Mouse (Mus musculus): ENCODE data around the gene Tmem240. TPM values are rescaled to one million over a fixed set of nuclear protein-coding genes. Genes with fewer than 3 reads are reported as not detected.
"Not testable (repeated sequence)": the region's sequence is repeated elsewhere in the genome, so short reads cannot be mapped to it uniquely, and the experiment has no call there.

The Tmem240 gene
- polyA plus RNA-seq, 1 experiment from 2014 or later, result 1.1 TPM

DNA sequence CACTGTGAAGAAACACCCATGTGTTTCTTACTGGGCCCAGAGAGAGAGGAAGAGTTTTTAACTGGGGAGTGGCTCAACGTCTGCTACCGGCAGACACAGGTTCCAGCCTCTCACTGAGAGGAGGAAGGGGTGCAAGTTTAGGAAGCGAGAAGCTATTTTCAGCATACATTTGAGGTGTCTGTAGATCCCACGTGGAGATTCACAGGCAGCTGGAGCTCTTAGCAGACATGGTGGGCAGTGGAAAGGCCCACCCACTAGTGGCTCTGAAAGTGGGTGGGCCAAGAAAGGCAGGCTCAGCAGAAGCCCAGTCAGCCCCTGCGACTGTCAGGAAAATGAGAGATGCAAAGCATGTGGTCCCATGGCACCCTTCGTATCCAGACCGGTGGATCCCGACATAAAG lies 3.7 kb downstream of the Tmem240 start:
- Histone ChIP-seq H3K27me3 (no peaks in the 10 kb centered on the region), H3K36me3 (peaks cover 61% of the 10 kb centered on the region), H3K27ac (no peak overlapping the region), H3K4me3 (no peak overlapping the region), H3K4me1 (peaks cover 18% of the 10 kb centered on the region), H3K9ac (no peak overlapping the region; the same call in 1 of the 2 replicates), H3K4me2 (replicated peaks) (no peak overlapping the region), H3K9me3 (no peaks in the 10 kb centered on the region)
- WGBS, result 63% methylated on average over 8 of the region's 8 CpGs
- no peak for ATAC-seq (ENCODE audit: low FRiP score, low read depth)

DNA sequence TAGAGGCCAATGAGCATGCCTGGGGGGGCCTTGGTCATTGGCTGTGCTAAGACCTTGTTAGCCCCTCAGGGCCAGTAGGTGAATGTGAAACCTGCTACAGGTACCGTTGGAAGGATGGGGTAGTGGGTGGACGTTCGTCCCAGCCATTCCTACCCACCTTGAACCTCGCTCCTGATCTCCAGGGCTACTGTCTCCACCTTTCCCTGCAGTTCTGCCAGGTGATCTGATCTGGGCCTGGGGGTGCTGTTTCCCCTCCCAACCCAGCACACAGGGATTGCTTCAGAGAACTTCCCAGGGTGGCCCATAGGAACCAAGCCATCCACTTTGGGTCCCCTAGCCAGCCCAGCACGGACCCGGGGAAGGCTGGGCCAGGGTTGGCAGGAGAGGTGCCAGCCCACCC lies 4.6 kb downstream of the Tmem240 start:
- no peak overlapping the region for H3K9ac ChIP-seq
- H3K9me3 ChIP-seq, result no peaks in the 10 kb centered on the region
- WGBS, result 72% methylated on average over 6 of the region's 6 CpGs
- H3K4me1 ChIP-seq, result peaks cover 10% of the 10 kb centered on the region
- no peak overlapping the region for H3K4me3 ChIP-seq
- peaks cover 67% of the 10 kb centered on the region for H3K36me3 ChIP-seq
- ATAC-seq (ENCODE audit: low FRiP score, low read depth), result no peak
- no peak overlapping the region for H3K4me2 ChIP-seq (replicated peaks)
- H3K27ac ChIP-seq, result no peak overlapping the region
- no peaks in the 10 kb centered on the region for H3K27me3 ChIP-seq

DNA sequence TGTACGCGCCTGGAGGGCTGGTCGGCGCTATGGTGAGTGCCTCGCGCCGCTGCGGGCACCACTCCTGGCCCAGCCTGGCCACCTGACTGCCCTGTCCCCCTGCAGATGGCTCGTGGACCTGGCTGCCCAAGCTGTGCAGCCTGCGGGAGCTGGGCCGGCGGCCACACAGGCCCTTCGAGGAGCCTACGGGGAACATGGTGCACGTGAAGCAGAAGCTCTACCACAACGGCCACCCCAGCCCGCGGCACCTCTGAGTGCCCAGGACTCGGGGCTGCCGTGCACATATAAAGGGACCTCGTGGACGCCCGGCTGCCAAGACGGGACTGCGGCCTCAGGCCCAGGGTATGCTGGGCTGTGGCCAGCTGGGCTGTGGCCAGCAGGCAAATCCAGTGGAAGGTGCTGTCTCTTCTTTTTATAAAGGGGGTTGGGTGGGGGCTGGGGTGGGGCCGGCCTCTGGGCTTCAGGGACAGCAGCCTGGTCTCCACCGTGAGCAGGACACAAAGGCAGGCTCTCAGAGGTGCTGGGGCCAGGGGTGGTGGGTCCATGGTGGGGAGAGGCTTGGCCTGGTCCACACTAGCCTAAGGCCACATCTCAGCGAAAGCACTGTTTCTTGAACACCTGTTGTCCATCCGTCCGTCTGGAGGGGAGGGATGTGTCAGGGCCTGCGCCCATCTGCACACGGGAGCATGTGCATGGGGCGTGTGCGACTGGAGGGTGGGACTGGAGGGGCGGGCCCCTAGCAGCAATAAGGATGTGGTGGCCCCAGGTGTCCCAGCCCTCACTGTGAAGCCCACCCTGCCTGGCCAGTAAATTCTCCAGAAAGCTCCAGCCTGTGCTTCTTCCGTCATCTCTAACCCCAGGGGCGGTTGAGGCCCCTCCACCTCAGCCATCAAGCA lies 5.4 kb downstream of the Tmem240 start:
- no peaks in the 10 kb centered on the region for H3K9me3 ChIP-seq
- H3K4me3 ChIP-seq, result no peak overlapping the region
- H3K27me3 ChIP-seq, result no peaks in the 10 kb centered on the region
- no peak overlapping the region for H3K9ac ChIP-seq
- H3K4me1 ChIP-seq, result peaks cover 10% of the 10 kb centered on the region
- H3K36me3 ChIP-seq, result peaks cover 75% of the 10 kb centered on the region
- H3K27ac ChIP-seq, result no peak overlapping the region
- no peak overlapping the region for H3K4me2 ChIP-seq (replicated peaks)
- ATAC-seq (ENCODE audit: low FRiP score, low read depth), result no peak
- 80% methylated on average over 36 of the region's 37 CpGs for WGBS

DNA sequence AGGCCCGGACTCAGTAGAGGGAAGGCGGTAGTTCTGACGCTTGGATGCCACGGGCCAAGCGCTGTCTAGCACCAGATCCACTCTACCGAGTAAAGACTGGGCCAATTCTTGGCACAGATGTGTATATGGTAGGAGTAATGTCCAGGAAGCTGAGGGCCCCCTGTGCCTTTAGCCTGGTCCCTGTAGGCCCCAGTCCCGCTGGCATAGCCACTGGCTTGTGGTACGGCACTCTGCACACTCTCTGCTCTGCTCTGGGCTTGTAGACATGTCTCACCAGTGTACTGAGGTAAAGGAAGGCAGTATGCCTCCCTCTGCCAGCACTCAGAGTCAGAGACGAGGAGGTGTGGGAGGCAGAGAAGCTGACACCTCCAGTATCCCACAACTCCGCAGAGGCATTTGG lies 6.1 kb downstream of the Tmem240 start:
- not testable (repeated sequence) for H3K27ac ChIP-seq; ATAC-seq (ENCODE audit: low FRiP score, low read depth); H3K27me3 ChIP-seq; H3K4me2 ChIP-seq (replicated peaks); H3K9me3 ChIP-seq; H3K9ac ChIP-seq; H3K4me1 ChIP-seq; H3K4me3 ChIP-seq
- H3K36me3 ChIP-seq, result peaks cover 82% of the 10 kb centered on the region
- 92% methylated on average over 10 of the region's 10 CpGs for WGBS

DNA sequence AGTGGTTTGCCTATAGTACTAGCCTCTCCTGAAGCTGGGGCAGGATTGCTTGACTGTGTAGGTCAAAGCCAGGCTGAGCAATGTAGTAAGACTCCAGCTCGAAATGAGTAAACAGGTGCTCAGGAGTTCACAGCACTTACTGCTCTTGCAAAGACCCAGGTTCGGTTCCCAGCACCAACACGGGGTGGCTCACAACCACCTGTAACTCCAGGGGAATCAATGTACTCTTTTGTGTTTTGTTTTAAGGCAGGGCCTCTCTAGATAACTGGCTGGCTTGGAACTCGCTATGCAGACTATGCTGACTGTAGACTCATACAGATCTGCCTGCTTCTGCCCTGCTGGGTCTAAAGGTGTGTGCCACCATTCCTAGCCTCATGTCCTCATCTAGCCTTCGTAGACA lies 8.1 kb downstream of the Tmem240 start:
- Histone ChIP-seq H3K4me1 (no peaks in the 10 kb centered on the region), H3K27ac (no peak overlapping the region), H3K36me3 (peaks cover 89% of the 10 kb centered on the region), H3K4me2 (replicated peaks) (no peak overlapping the region), H3K4me3 (no peak overlapping the region), H3K27me3 (no peaks in the 10 kb centered on the region), H3K9me3 (no peaks in the 10 kb centered on the region), H3K9ac (no peak overlapping the region)
- no peak for ATAC-seq (ENCODE audit: low FRiP score, low read depth)
- 96% methylated on average over 5 of the region's 5 CpGs for WGBS

DNA sequence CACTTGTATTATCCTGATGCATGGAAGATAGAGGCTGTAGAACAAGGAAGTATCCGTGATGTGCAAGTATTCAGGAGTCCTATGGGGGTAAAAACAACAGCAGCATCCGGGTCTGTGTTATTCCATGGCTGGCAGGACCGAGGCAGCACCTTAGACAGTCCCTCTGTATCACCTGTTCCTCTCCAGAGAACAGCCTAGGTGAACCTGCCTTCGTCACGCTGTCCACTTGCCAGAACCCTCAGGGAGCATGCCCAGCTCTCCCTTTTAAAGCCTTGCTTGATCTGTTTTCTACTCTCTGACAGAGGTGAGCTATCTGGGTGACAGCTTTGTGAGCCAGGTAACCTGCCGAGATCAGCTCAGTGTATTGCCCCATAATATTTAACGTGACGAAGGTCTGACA lies 9.9 kb downstream of the Tmem240 start:
- peaks cover 99% of the 10 kb centered on the region for H3K36me3 ChIP-seq
- H3K4me1 ChIP-seq, result no peaks in the 10 kb centered on the region
- WGBS, result 92% methylated on average over 8 of the region's 8 CpGs
- no peak for ATAC-seq (ENCODE audit: low FRiP score, low read depth)
- H3K9me3 ChIP-seq, result no peaks in the 10 kb centered on the region
- no peaks in the 10 kb centered on the region for H3K27me3 ChIP-seq
- H3K4me2 ChIP-seq (replicated peaks), result no peak overlapping the region
- H3K4me3 ChIP-seq, result no peak overlapping the region
- H3K27ac ChIP-seq, result no peak overlapping the region
- H3K9ac ChIP-seq, result no peak overlapping the region

DNA sequence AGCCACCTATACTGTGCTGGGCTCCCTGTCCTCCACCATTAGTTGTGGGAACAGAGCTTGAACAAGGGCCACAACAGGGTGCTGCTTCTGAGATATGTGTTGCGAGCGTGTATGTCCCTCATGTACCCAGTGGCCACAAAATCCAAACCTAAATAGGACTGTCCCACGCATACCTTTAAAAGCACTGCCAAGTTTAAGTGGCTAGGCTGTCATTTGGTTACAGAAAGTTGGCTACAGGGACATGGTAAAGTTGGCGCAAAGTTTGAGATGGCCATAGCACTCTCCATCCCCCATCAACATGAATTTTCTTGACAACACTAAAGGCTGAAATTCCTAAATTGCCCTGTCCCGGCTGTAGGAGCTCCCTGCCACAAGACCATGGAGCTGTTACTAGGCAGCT lies 10.5 kb downstream of the Tmem240 start:
- H3K4me1 ChIP-seq, result no peaks in the 10 kb centered on the region
- H3K9me3 ChIP-seq, result no peaks in the 10 kb centered on the region
- H3K9ac ChIP-seq, result no peak overlapping the region
- H3K27ac ChIP-seq, result no peak overlapping the region
- 91% methylated on average over 5 of the region's 5 CpGs for WGBS
- ATAC-seq (ENCODE audit: low FRiP score, low read depth), result no peak
- no peaks in the 10 kb centered on the region for H3K27me3 ChIP-seq
- H3K4me2 ChIP-seq (replicated peaks), result no peak overlapping the region
- peaks cover 99% of the 10 kb centered on the region for H3K36me3 ChIP-seq
- H3K4me3 ChIP-seq, result no peak overlapping the region

DNA sequence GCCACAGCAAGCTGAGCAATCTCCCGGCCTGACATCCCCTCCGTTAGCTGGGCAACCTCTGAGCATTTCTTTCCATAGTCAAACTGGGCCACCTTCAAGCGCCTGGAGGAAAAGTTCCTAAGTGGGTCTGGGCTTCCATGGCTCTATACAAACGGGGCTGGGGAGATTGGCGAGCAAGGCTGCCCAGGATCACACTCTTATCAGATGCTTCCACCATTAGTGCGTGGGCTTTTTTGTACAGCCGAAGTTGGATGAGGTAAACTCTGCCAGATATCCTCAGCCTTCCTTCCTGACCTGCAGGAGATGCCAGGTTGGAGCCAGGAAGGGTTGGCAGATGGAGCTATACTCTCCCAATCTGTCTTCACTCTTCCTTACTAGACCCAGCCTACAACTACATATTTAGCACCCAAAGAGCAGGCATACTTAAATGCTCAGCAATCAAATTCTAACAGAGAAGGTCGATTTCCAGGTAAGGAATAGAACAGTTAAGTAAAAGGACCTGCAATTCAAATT lies 11.5 kb downstream of the Tmem240 start:
- H3K36me3 ChIP-seq, result peaks cover 99% of the 10 kb centered on the region
- 88% methylated on average over 8 of the region's 8 CpGs for WGBS
- no peaks in the 10 kb centered on the region for H3K4me1 ChIP-seq
- H3K9me3 ChIP-seq, result no peaks in the 10 kb centered on the region
- H3K4me2 ChIP-seq (replicated peaks), result no peak overlapping the region
- H3K9ac ChIP-seq, result no peak overlapping the region
- no peak for ATAC-seq (ENCODE audit: low FRiP score, low read depth)
- H3K27me3 ChIP-seq, result no peaks in the 10 kb centered on the region
- H3K4me3 ChIP-seq, result no peak overlapping the region
- H3K27ac ChIP-seq, result no peak overlapping the region

DNA sequence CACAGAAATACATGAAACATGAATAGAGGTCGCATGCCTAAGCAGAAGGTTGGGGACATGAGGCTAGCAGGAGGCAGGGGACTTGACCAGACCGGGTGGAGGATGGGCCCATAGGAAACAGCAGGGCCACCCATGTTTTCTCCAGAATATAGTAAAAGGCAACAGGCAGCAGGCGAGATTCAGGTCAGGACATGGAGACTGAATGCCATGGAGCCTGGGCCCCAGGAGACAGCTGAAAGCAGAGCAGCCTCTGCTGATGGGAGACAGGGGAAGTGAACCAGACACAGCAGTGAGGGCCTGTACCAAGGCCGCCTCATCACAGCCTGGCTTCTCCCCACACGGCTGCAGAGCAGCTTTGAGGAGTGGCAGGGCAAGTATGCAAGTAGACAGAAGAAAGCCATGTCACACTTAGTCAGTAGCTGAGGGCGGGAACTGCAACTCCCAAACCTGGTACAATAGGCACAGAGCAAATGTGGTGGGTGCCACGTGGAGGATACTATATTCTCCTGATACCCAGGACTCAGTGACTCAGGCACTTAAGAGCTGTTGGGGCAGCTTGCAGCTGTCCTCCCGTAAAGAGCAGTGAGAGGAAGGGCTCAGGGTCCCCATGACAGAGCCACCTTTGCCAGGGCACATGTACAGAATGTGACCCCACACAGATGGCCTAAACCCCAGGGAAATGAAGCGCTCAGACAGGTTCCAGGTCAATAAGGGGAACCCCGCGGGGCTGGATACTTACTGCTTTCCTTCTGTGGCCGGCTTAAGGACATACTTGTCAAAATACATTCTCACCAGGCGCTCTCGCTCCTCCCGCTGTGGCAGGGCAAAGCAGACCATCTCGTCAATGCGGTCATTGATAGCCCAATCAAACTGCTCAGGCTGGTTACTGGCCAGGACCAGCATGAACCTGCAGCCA lies 12.2 kb downstream of the Tmem240 start:
- Histone ChIP-seq H3K4me1 (no peaks in the 10 kb centered on the region), H3K4me3 (no peak overlapping the region), H3K27me3 (no peaks in the 10 kb centered on the region), H3K9me3 (no peaks in the 10 kb centered on the region), H3K36me3 (peaks cover 99% of the 10 kb centered on the region), H3K4me2 (replicated peaks) (no peak overlapping the region), H3K27ac (no peak overlapping the region), H3K9ac (no peak overlapping the region)
- WGBS, result 90% methylated on average over 17 of the region's 17 CpGs
- ATAC-seq (ENCODE audit: low FRiP score, low read depth), result no peak

DNA sequence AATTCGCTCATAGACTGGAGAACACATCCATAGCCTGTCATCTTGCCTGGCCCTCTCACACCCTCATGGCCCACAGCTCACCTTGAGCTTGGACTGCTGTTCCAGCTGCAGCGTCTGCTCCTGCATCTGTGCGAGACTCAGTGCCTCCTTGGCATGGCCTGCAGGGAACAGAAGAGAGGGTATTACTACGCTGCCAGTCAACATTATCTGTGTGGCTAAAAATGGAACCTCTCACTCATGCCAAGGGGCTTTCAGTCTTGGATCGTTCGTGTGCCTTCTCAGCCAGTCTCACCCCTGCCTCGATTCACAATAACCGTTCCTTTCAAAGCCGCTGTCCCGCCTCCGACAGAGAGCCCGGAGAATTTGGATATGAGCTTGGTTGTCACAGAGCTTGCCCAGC lies 22.4 kb downstream of the Tmem240 start:
- Histone ChIP-seq H3K4me1 (peaks cover 28% of the 10 kb centered on the region), H3K27ac (no peak overlapping the region), H3K9ac (no peak overlapping the region), H3K4me3 (no peak overlapping the region), H3K27me3 (no peaks in the 10 kb centered on the region), H3K4me2 (replicated peaks) (no peak overlapping the region), H3K9me3 (no peaks in the 10 kb centered on the region), H3K36me3 (peaks cover 59% of the 10 kb centered on the region)
- ATAC-seq (ENCODE audit: low FRiP score, low read depth), result no peak
- WGBS, result 92% methylated on average over 12 of the region's 12 CpGs

DNA sequence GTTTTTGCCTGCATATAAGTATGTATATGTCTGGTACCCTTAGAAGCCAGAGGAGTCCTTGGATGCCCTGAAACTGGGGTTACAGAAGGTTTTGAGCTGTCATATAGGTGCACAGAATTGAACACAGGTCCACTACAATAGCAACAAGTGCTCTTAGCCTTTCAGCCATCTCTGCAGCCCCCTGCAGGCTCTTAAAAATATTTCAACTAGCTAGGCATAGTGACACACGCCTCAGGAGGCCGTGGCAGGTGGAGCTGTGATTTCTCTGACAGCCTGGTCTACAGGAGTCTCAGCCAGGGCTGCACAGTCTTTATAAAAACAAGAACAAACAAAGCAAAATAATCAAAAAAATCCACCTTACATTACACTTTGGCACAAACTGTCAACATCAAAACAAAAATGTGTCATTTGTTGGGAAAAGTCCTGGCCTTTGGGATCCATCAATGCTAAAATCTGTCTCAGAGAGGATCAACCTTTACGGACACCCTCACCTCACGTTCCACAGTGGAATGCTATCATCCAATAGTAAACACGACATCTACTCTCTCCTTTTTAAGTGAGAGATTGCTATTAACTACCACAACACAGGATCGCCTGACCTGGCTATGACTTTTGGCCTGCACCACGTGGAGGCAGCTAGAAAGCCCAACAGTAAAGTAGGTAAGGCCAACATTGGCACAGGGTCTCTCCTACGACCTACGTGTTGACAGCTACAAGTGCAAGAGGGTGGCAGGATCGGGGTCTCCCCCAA lies 25.4 kb downstream of the Tmem240 start:
- H3K4me3 ChIP-seq, result peak overlapping the region; percentile 91
- H3K4me2 ChIP-seq (replicated peaks), result peak overlapping the region; percentile 98
- peaks cover 28% of the 10 kb centered on the region for H3K4me1 ChIP-seq
- no peak overlapping the region for H3K27ac ChIP-seq
- H3K36me3 ChIP-seq, result peaks cover 31% of the 10 kb centered on the region
- peak overlapping the region; percentile 87 for H3K9ac ChIP-seq
- no peaks in the 10 kb centered on the region for H3K27me3 ChIP-seq
- H3K9me3 ChIP-seq, result no peaks in the 10 kb centered on the region
- no peak for ATAC-seq (ENCODE audit: low FRiP score, low read depth)
- 4% methylated on average over 10 of the region's 10 CpGs for WGBS

All from limb, embryonic 13.5 days (tissue).